Mouse (Mus musculus) gastrocnemius, postnatal 14 days (tissue): ENCODE measurements around the gene Hoxc5. TPM values are rescaled to one million over a fixed set of nuclear protein-coding genes. Genes with fewer than 3 reads are reported as not detected.

Source experiments
- DNase-seq: peaks from one replicate; pipeline ENCODE4 v3.0.0; 2021; ENCODE audit warnings: mixed read lengths
- intact Hi-C: fragments of 180-260 bp; cut with DNase I; formaldehyde crosslinking; loops from one replicate; pipeline ENCODE4 v1.15.1; 2025; ENCODE audit warnings: low total_unique reads
- microRNA-seq, 2 experiments: library from miRNA; unstranded; fragments of <30 nt; microRNA quantifications; one replicate each; pipeline ENCODE4 v1.2.0; 2021
- total RNA-seq, 2 experiments: library from RNA; stranded (reverse); gene quantifications; 2 replicates each; pipeline ENCODE4 v1.2.3; 2021

Gene Hoxc5
- total RNA-seq, 2 experiments from 2014 or later = 1.4 to 1.8 TPM

DNA sequence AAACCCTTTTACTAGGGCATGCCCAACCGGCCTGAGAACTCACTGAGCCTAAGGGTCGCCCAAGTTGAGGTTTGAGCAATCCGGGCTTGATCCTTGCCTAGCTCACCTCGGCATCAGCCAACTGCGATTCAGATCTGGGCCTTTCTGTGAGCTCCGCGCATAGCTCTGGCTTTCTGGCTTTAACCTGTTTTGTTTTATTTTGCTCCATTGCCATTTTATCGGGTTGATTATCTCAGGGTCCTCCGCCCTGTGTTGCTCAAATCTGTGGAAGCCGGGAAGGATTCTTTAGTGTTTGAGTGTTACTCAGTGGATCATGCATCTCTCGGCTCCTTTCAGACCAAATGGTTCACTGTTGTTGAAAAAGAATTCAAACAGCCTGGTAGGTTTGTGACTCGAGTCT, 91.5 kb downstream of the Hoxc5 start:
- intact Hi-C loops = no loop called here
- DNase-seq = no peak

DNA sequence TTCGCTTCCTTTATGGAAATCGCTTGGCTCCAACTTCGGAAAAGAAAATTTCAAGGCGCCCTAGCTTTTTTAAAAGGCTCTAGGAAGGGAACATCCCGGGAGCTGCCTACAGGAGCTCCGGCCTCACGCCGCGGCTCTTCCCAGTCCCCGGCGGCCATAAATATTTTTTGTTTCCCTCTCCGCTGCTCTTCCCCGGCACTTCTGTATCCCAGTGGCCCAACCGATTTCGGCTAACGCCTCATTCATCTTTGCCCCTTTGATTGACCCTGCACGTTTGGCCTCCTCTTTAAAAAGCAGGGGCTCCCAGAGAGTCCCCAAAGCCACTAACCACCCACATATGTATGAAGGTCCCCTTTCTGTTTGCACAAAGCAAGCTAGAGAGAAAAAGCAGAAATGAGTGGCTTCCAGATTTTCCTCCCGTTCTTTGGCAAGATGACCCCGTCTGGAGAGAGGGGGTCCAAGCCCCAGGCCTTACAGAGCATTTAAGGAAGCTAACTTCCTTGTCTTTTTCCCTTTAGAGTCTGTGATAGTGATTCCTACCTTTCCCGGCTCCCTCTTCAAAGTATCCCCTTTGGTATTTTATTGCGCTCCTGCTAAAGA, 92.2 kb downstream of the Hoxc5 start:
- no peak for DNase-seq
- intact Hi-C loops = no loop called here

DNA sequence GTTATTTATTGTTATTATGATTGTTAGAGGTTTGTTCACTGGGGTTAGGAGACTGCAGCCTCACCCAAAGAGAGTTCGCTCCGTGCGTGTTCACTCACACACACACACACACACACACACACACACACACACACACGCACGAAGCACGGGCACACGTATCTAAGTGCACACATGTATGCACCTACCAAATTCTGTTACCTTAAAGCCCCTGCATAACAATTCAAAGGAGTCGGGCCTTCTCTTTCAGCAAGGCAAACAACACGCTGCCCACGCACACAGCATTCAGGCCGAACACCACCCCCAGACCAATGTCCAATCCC, 92.7 kb downstream of the Hoxc5 start:
- intact Hi-C loops = no loop called here
- no peak for DNase-seq

DNA sequence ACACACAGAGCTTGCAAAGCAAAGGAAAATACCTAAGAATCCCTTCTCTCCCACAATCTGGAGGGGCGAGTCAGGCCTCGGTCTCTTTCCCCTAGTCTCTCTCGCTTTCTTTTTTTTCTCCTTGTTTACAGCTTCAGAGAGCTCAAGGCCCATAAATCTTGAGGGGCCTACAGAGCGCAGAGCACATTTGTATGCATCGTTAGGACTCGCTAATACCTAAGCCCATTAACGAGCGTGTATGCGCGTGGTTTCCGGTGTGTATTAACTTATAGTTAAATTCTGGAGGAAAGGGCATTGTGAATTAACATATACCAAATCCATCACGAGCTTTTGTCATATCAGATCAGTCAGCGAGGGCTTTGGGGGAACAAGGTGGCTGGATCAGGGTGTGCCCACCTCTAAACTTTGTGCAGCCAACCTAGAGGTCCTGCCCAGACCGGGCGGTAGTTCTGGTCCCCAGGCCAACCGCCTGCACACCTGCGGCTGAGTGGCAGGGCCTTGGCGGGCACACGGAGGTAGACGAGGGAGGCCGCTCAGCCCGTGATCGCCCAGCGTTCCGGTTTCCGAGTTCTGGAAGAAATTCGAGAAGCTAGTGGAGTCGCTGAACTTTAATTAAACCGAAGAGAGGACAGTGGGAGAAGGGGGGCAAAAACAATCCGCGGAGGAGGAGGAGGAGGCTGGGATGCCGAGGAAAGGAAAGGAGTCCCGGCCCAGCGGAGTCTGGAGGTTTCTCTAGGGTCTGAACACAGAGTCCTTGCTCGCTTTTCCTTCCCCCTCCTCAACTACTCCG, 93.3 kb downstream of the Hoxc5 start:
- intact Hi-C loops = no loop called here
- peak; percentile 15 for DNase-seq

DNA sequence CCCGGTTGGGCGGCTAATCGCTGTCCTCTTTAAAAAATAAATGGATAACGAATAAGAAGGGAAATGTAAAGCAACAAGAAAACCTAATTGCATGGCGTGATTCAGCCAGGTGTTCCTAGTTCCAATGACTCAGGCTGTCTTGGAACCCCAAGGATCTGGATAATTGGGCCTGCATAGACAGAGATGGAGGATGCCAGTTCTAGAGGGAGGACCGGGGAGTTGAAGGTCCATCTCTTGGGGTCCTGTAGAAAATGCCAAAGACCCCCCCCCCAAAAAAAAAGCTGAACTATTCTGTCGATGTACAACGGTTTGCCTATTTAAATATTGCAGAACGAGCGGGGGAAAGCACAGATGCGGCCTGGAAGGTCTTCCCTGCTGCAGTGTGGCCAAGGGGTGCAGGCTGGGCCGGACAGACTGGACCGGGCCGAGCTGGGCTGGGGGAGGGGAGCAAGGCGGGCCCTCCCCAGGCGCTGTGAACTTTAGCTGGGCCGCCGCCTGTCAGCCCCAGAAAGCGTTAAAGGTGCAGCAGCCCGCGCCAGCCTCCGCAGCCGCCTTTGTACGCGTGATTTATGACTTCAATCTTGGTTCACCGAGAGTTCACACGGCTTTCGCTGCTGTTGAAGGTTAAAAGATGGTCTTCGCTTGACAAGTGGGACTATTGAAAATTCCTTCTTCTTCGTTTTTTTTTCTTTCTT, 94.0 kb downstream of the Hoxc5 start:
- peak; percentile 48 for DNase-seq
- intact Hi-C loops = no loop called here

DNA sequence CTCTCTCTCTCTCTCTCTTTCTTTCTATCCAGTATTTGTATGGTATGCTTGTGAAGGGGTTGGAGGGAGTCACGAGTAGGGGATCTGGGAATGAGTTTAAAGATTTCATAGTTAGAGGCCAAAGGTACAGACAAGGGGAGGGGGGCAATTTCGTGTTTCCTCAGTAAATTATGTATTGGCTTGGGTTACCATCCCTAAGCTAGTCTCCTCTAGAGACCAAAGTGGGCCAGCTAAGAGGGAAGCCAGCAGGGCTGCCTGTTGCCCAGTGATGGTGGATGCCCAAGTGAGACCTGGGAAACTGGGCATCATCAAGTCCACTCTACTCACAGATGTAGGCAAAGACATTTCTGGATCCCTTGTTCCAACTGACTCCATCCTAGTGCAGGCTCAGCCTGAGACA, 94.7 kb downstream of the Hoxc5 start:
- no peak for DNase-seq
- intact Hi-C loops = no loop called here

DNA sequence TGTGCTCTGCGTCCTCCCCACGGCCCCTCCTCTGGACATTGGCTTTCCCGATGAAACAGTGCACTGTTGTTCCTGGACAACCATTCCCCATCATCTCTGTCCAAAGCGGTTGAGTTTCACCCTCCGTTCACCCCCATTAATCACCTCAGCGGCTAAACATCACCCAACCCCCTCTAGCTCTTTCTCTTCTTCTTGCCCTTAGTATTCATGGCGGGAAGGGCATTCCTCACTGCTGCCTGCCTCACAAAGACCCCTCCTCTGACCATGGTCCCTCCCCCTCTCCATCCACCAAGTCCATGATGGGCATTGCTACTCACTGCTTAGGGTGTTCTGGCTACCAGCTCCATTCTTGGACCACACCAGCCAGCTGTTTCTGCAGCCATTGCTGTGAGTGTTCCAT, 98.4 kb downstream of the Hoxc5 start:
- no peak for DNase-seq
- intact Hi-C loops = no loop called here

Small RNAs within 50 kb of the gene (microRNA-seq; reads per million reads assigned to microRNA genes)
- gene Mir196a-2 = 1,179 to 1,348 reads per million in 2 experiments
- 357 to 585 reads per million in 2 experiments for gene Mir615

Other genes with a start within 250 kb of the Hoxc5 start
- gene Calcoco1, start 245.3 kb upstream of the Hoxc5 start, total RNA-seq = 10 to 100 TPM; 44.1 to 56.5 TPM
- not detected for gene Hoxc13, start 46.3 kb upstream of the Hoxc5 start, total RNA-seq
- gene Hoxc12, start 30.7 kb upstream of the Hoxc5 start, total RNA-seq = under 1 TPM in 1 of 2 experiments, not detected in 1; 0.22 TPM
- 1 to 10 TPM; 6.6 to 9.1 TPM for gene Hoxc11, start 13.0 kb upstream of the Hoxc5 start, total RNA-seq
- gene Hoxc10, start 647 bp upstream of the Hoxc5 start, total RNA-seq = 10 to 100 TPM; 47.9 to 48.0 TPM
- gene Hoxc9, start 9.0 kb downstream of the Hoxc5 start, total RNA-seq = 1 to 10 TPM; 5.7 to 5.8 TPM
- 1 to 10 TPM; 1.1 to 1.2 TPM for gene Hoxc8, start 23.2 kb downstream of the Hoxc5 start, total RNA-seq
- gene Hoxc6, start 30.8 kb downstream of the Hoxc5 start, total RNA-seq = 1 to 10 TPM; 5.2 to 5.9 TPM
- 1 to 10 TPM; 3.8 to 5.0 TPM for gene Hoxc4, start 51.5 kb downstream of the Hoxc5 start, total RNA-seq
- gene Smug1, start 199.6 kb downstream of the Hoxc5 start, total RNA-seq = 10 to 100 TPM; 10.6 to 11.6 TPM